Mouse (Mus musculus) midbrain, embryonic 10.5 days (tissue): Measurements from ENCODE around the gene D13Ertd608e. TPM values are rescaled to one million over a fixed set of nuclear protein-coding genes. Genes with fewer than 3 reads are reported as not detected.
"Not testable (repeated sequence)": the region's sequence is repeated elsewhere in the genome, so short reads cannot be mapped to it uniquely, and the experiment has no call there.

Experiments used
- DNase-seq: peaks from one replicate; pipeline ENCODE4 v3.0.0-alpha.2; 2017; ENCODE audit warnings: low spot score
- H3K27ac ChIP-seq: fragments of 300-500 bp; sonication (generic); replicated peaks from 2 replicates; pipeline ENCODE4 v1.5.1; 2016; ENCODE audit warnings: mild to moderate bottlenecking
- H3K27me3 ChIP-seq: fragments of 300-500 bp; sonication (generic); 2 replicates; pipeline ENCODE4 v1.6.1; 2016; ENCODE audit warnings: low read depth, mild to moderate bottlenecking; ENCODE audit not compliant: poor library complexity, severe bottlenecking
- H3K36me3 ChIP-seq: fragments of 300-500 bp; sonication (generic); 2 replicates; pipeline ENCODE4 v1.6.1; 2016; ENCODE audit warnings: mild to moderate bottlenecking, moderate library complexity
- H3K4me1 ChIP-seq: fragments of 300-500 bp; sonication (generic); 2 replicates; pipeline ENCODE4 v1.6.1; 2016
- H3K4me3 ChIP-seq: fragments of 300-500 bp; sonication (generic); 2 replicates; pipeline ENCODE4 v1.5.1; 2016; ENCODE audit warnings: mild to moderate bottlenecking, moderate library complexity
- H3K9me3 ChIP-seq: fragments of 300-500 bp; sonication (generic); replicated peaks from 2 replicates; pipeline ENCODE4 v1.6.1; 2016; ENCODE audit warnings: mild to moderate bottlenecking
- WGBS: fragments of 180-500 bp; shearing (Covaris S2); methylation state at CpG from one replicate; pipeline ENCODE4 v1.1.7; 2016; 5-methylcytosine and 5-hydroxymethylcytosine counted together
- polyA plus RNA-seq: library from polyadenylated mRNA; unstranded; fragments of >200 nt; fragmentation: Nextera tagmentation; extraction: Ambion mirVana; gene quantifications from 2 replicates; pipeline ENCODE4 v1.2.1, GENCODE M21; 2016

Gene D13Ertd608e
- polyA plus RNA-seq, result not detected in 2 replicates

DNA sequence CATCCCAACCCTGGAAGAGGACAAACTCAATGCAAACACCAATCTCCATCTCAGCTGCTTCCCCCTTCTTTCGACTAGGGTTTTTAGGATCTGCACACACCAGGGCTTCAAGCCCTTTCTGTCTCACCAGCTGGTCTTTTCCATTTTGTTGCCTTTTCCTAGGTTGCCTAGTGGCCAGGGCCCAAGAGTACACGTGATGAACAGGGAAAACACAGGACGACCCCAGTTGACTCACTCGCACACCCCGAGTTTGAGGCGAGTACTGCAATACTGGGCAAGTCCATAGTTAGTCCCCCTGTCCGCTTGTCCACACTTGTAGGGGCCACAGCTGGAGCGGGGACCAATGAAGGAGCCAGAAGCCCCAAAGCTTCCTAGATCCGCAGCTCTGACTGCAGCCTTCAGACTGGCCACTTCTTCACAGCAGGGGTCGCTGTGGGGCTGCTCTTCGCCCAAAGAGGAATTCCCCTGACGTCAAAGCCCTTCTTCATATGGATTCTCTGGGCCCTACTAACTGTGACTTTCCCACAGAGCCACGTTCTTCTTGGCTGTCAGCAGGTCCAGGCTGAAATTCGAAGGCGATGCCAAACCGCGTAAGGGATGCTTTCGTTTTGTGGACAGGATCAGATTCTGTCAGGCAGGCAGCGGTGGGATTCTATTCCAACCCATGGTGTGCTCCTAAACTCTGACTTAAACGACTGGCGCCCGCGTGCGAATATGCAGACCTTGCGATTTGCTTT is at the start of gene D13Ertd608e:
TSS of gene D13Ertd608e (plus strand) at position 687 of the 737 bp plus-strand sequence.
- H3K4me1 ChIP-seq, H3K36me3 ChIP-seq, H3K9me3 ChIP-seq, H3K27ac ChIP-seq: not testable (repeated sequence)
- WGBS, result 13% methylated on average over 18 of the region's 25 CpGs
- Histone ChIP-seq H3K4me3 (peak within 1 kb of the TSS; percentile 45), H3K27me3 (peaks cover 14% of the 10 kb centered on the region)
- DNase-seq, result peak; percentile 47

- Histone ChIP-seq H3K27me3 (no peaks in the 10 kb centered on the region), H3K9me3 (no peaks in the 10 kb centered on the region), H3K27ac (peak overlapping the region; percentile 98), H3K36me3 (peaks cover 42% of the 10 kb centered on the region), H3K4me1 (peaks cover 20% of the 10 kb centered on the region), H3K4me3 (peak overlapping the region; percentile 89)
- peak; percentile 50 for DNase-seq
- WGBS, result 2% methylated on average over 42 of the region's 66 CpGs
These were observed 45.7 kb upstream of the D13Ertd608e start for GRCm38 (mm10) chr13:119789851-119790717.

GRCm38 (mm10) chr13:119790761-119791579 is 44.8 kb upstream of the D13Ertd608e start, which contains the start of gene Zfp131:
TSS of gene Zfp131 (minus strand) at chr13:119790889.
- Histone ChIP-seq H3K9me3 (no peaks in the 10 kb centered on the region), H3K4me1 (peaks cover 20% of the 10 kb centered on the region), H3K36me3 (peaks cover 33% of the 10 kb centered on the region), H3K27ac (peak within 1 kb of the TSS; percentile 98), H3K27me3 (no peaks in the 10 kb centered on the region), H3K4me3 (peak within 1 kb of the TSS; percentile 89)
- peak; percentile 96 for DNase-seq
- under 1% methylated on average over 70 of the region's 86 CpGs for WGBS

DNA sequence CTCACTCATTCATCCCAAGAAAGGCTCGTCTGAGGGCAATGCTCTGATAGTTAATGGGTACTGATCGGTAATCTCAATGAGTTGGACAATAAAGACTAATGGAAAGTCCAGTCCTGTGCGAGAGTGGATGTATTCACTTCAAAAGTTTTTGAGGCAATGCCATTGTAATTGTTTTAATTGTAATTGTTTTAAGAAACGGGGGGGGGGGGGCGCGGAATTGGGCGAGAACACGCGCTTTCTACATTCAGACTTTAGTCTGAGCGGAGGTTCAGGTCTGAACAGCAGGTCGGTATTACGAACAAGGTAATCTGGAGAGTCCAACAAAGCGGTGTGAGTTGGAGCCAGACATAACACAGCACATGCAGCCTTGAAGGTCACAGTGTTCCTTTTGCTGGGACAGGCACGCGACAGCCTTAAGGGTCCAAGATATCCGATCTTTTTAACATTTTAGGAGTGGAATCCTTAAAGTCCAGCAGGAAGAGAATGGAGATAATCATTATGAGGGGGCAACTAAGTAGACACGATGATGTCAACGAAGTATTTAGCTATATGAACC is 44.1 kb upstream of the D13Ertd608e start:
- 5% methylated on average over 18 of the region's 18 CpGs for WGBS
- Histone ChIP-seq H3K36me3 (peaks cover 26% of the 10 kb centered on the region), H3K4me3 (peak overlapping the region; percentile 89), H3K4me1 (peaks cover 20% of the 10 kb centered on the region), H3K27me3 (no peaks in the 10 kb centered on the region), H3K9me3 (no peaks in the 10 kb centered on the region), H3K27ac (peak overlapping the region; percentile 98)
- peak; percentile 38 for DNase-seq

DNA sequence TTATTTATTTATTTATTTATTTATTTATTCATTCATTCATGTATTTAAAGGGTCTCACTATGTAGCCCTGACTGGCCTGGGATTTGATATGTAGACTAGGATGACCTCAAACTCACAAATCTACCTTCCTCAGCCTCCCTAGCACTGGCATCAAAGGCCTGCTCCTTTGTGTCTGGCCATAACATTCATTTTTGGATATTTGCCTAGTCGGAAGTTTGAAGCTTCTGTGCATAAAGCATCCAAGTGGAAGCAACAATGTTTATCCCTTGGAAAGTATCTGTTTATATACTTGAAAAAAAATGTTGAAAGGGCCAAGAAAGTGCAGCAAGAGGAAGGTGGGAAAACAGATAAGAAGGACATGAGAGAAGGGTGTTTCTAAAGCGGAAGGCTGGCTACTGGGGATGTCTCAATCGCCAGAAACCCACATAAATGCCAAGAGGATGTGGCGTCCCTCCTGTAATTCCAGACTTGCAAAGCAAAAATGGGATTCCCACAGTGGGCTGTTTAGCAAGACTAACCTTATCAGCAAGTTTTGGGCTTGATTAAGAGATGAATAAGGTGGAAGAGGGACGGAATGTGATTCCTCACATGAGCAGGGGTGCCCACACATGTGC is 42.9 kb upstream of the D13Ertd608e start:
- no peak for DNase-seq
- Histone ChIP-seq H3K9me3 (no peaks in the 10 kb centered on the region), H3K27me3 (no peaks in the 10 kb centered on the region), H3K4me3 (no peak overlapping the region), H3K4me1 (peaks cover 20% of the 10 kb centered on the region), H3K36me3 (peaks cover 15% of the 10 kb centered on the region), H3K27ac (no peak overlapping the region)
- 90% methylated on average over 5 of the region's 5 CpGs for WGBS

DNA sequence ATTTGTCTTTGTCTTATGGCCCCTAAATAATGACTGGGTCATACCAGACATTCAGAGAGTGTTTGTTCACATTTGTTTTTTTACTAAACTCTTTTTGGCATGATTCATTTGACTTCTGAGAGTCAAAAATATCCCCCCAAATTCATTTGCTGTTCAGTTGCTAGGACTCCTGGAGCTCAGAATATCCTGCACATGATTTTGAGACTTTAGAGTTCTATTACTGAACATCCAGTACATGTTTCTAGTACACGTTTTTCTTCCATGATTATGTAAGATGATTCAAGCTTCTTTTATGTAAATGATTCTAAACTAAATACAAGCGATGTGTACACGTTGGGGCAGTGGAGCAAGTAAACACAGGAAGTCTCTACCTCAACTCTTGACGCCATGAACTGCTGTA is 38.1 kb upstream of the D13Ertd608e start:
- H3K36me3 ChIP-seq, result no peaks in the 10 kb centered on the region
- 72% methylated on average over 4 of the region's 4 CpGs for WGBS
- H3K4me1 ChIP-seq, result no peaks in the 10 kb centered on the region
- no peak overlapping the region for H3K4me3 ChIP-seq
- no peak overlapping the region for H3K27ac ChIP-seq
- DNase-seq, result no peak
- no peaks in the 10 kb centered on the region for H3K9me3 ChIP-seq
- no peaks in the 10 kb centered on the region for H3K27me3 ChIP-seq

DNA sequence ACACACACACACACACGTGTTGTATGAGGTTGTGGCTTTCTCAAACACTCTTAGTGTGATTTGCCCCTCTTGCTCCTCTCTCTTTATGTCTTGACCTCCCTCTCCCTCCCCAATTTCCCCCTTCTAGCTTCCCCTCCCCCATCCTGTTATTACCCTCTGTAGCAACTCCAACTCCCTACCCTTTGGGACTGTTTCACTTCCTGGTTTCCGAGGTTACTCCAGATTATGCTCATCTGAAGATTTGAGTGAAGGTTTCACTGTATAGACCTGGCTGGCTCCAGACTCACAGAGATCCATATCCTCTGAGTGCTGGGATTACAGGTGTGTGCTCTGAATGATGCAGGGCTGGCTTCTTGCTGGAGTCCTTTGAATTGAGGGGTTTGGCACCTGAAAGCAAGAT is 26.9 kb upstream of the D13Ertd608e start:
- 81% methylated on average over 2 of the region's 2 CpGs for WGBS
- no peaks in the 10 kb centered on the region for H3K9me3 ChIP-seq
- H3K4me3 ChIP-seq, result no peak overlapping the region
- H3K4me1 ChIP-seq, result no peaks in the 10 kb centered on the region
- H3K27me3 ChIP-seq, result no peaks in the 10 kb centered on the region
- H3K27ac ChIP-seq, result no peak overlapping the region
- no peaks in the 10 kb centered on the region for H3K36me3 ChIP-seq
- no peak for DNase-seq

- Histone ChIP-seq H3K4me3 (no peak overlapping the region), H3K4me1 (no peaks in the 10 kb centered on the region), H3K36me3 (no peaks in the 10 kb centered on the region), H3K27ac (no peak overlapping the region), H3K9me3 (no peaks in the 10 kb centered on the region), H3K27me3 (no peaks in the 10 kb centered on the region)
- WGBS, result 84% methylated on average over 9 of the region's 9 CpGs
- DNase-seq, result no peak
These were observed 25.8 kb upstream of the D13Ertd608e start for GRCm38 (mm10) chr13:119810031-119810430.

GRCm38 (mm10) chr13:119816798-119817197 is 19.0 kb upstream of the D13Ertd608e start:
- no peak overlapping the region for H3K4me3 ChIP-seq
- peaks cover 20% of the 10 kb centered on the region for H3K4me1 ChIP-seq
- no peak for DNase-seq
- no peak overlapping the region for H3K27ac ChIP-seq
- no peaks in the 10 kb centered on the region for H3K36me3 ChIP-seq
- 55% methylated on average over 8 of the region's 8 CpGs for WGBS
- no peaks in the 10 kb centered on the region for H3K9me3 ChIP-seq
- H3K27me3 ChIP-seq, result no peaks in the 10 kb centered on the region

GRCm38 (mm10) chr13:119817579-119818206 is 18.1 kb upstream of the D13Ertd608e start:
- peak; percentile 17 for DNase-seq
- Histone ChIP-seq H3K4me1 (peaks cover 20% of the 10 kb centered on the region), H3K36me3 (no peaks in the 10 kb centered on the region), H3K9me3 (no peaks in the 10 kb centered on the region), H3K27ac (peak overlapping the region; percentile 49; the same call in 1 of the 2 replicates), H3K4me3 (no peak overlapping the region), H3K27me3 (no peaks in the 10 kb centered on the region)
- 16% methylated on average over 2 of the region's 2 CpGs for WGBS

- not testable (repeated sequence) for H3K4me3 ChIP-seq, H3K4me1 ChIP-seq, H3K27me3 ChIP-seq, H3K27ac ChIP-seq, H3K36me3 ChIP-seq, H3K9me3 ChIP-seq, DNase-seq
These were observed 5.7 kb upstream of the D13Ertd608e start, which contains the start of gene AF067063 for GRCm38 (mm10) chr13:119830116-119830515. TSS of gene AF067063 (minus strand) at chr13:119830216.
